Mouse (Mus musculus): ENCODE measurements around the gene Fam111a.

Gene Fam111a

GRCm38 (mm10) chr19:12600684-12601480 is 55.3 kb downstream of the Fam111a start:
- in situ Hi-C loops (cut with MseI, MboI), result no loop called here

GRCm38 (mm10) chr19:12608336-12608735 is 62.8 kb downstream of the Fam111a start:
- in situ Hi-C loops (cut with MseI, MboI), result no loop called here

GRCm38 (mm10) chr19:12613646-12614045 is 68.1 kb downstream of the Fam111a start:
- in situ Hi-C loops (cut with MseI, MboI), result no loop called here

GRCm38 (mm10) chr19:12633176-12633575 is 87.6 kb downstream of the Fam111a start, which contains the start of gene Glyat:
Gene Glyat, plus strand, starts transcription at chr19:12633308.
- in situ Hi-C loops (cut with MseI, MboI), result no loop called here

GRCm38 (mm10) chr19:12634259-12634658 is 88.7 kb downstream of the Fam111a start:
- in situ Hi-C loops (cut with MseI, MboI), result no loop called here

GRCm38 (mm10) chr19:12634963-12635362 is 89.4 kb downstream of the Fam111a start:
- in situ Hi-C loops (cut with MseI, MboI), result no loop called here

- in situ Hi-C loops (cut with MseI, MboI), result no loop called here
Observed at GRCm38 (mm10) chr19:12636863-12637262, 91.3 kb downstream of the Fam111a start.

GRCm38 (mm10) chr19:12638049-12638448 is 92.5 kb downstream of the Fam111a start:
- in situ Hi-C loops (cut with MseI, MboI), result no loop called here

Data from mouse trophoblast stem cell (cell line).